20 mouse cellular contexts compared by ENCODE assay signal in genomic region chr14:30746160-30746559, GRCm38 (mm10). TPM values are rescaled to one million over a fixed set of nuclear protein-coding genes. Genes with fewer than 3 reads are reported as not detected.
DNase-seq lines count a peak whose midpoint lies in the region; ATAC-seq and TF ChIP-seq lines count a peak whose summit lies in the region.
"Had no signal": no experiment of that assay in that cellular context is flagged by ENCODE, and none has a peak within 500 bp of the region (broad histone marks: within the 10 kb centered on the region; RNA-seq: fewer than 3 reads in every experiment).

No protein-coding gene starts in this region.

- ATAC-seq in limb, embryonic 14.5 days (ENCODE audit: low FRiP score, low read depth) = no peak
- ATAC-seq: forebrain, embryonic 14.5 days; forebrain, embryonic 16.5 days had no signal

- no peaks in the 10 kb centered on the region for H3K9me3 ChIP-seq in limb, embryonic 14.5 days (ENCODE audit: control insufficient read depth, low read length)
- no peaks in the 10 kb centered on the region for H3K9me3 ChIP-seq in limb, embryonic 10.5 days (replicated peaks)
- H3K9me3 ChIP-seq: embryonic facial prominence, embryonic 13.5 days; embryonic facial prominence, embryonic 15.5 days; forebrain, embryonic 10.5 days; forebrain, embryonic 12.5 days had no signal

- H3K9ac ChIP-seq in limb, embryonic 14.5 days (ENCODE audit: low read depth, low read length, severe bottlenecking) = no peak overlapping the region
- H3K9ac ChIP-seq: embryonic facial prominence, embryonic 13.5 days; embryonic facial prominence, embryonic 15.5 days; forebrain, embryonic 12.5 days had no signal

- H3K27ac ChIP-seq in limb, embryonic 14.5 days (replicated peaks; ENCODE audit: low read depth, low read length) = no peak overlapping the region
- H3K27ac ChIP-seq in limb, embryonic 10.5 days = no peak overlapping the region
- H3K27ac ChIP-seq in macrophage = peak overlapping the region; percentile 43
- H3K27ac ChIP-seq: embryonic facial prominence, embryonic 13.5 days; embryonic facial prominence, embryonic 15.5 days; forebrain, embryonic 10.5 days; forebrain, embryonic 12.5 days had no signal

- no peak overlapping the region for H3K4me2 ChIP-seq in limb, embryonic 14.5 days (replicated peaks; ENCODE audit: low read depth, low read length, severe bottlenecking)
- H3K4me2 ChIP-seq: embryonic facial prominence, embryonic 13.5 days; embryonic facial prominence, embryonic 15.5 days; forebrain, embryonic 12.5 days had no signal

- WGBS in limb, embryonic 14.5 days = 75% methylated on average over 1 of the region's 1 CpGs
- 98% methylated on average over 1 of the region's 1 CpGs for WGBS in limb, embryonic 10.5 days
- 80% methylated on average over 1 of the region's 1 CpGs for WGBS in macrophage (ENCODE audit: missing documents)

- H3K4me1 ChIP-seq in limb, embryonic 14.5 days (ENCODE audit: control insufficient read depth, insufficient read depth, low read length) = no peaks in the 10 kb centered on the region
- no peaks in the 10 kb centered on the region for H3K4me1 ChIP-seq in limb, embryonic 10.5 days
- H3K4me1 ChIP-seq: embryonic facial prominence, embryonic 13.5 days; embryonic facial prominence, embryonic 15.5 days; forebrain, embryonic 10.5 days; forebrain, embryonic 12.5 days had no signal

- H3K79me2 ChIP-seq in macrophage (ENCODE audit: inconsistent target) = peaks cover 77% of the 10 kb centered on the region

- 0 out of 2 replicates have a peak, but pooled peaks cover 3% of the 10 kb centered on the region for H3K36me3 ChIP-seq in limb, embryonic 14.5 days (ENCODE audit: control insufficient read depth, insufficient read depth, low read length)
- H3K36me3 ChIP-seq in limb, embryonic 10.5 days = peaks cover 9% of the 10 kb centered on the region; the same call in 1 of the 2 replicates
- no peaks in the 10 kb centered on the region for H3K36me3 ChIP-seq in macrophage (ENCODE audit: inconsistent target)
- H3K36me3 ChIP-seq: embryonic facial prominence, embryonic 13.5 days had no signal

- no peak overlapping the region for H3K4me3 ChIP-seq in limb, embryonic 14.5 days (replicated peaks; ENCODE audit: low read length)
- H3K4me3 ChIP-seq in limb, embryonic 10.5 days = no peak overlapping the region
- H3K4me3 ChIP-seq in macrophage (ENCODE audit: inconsistent target) = no peak overlapping the region
- H3K4me3 ChIP-seq: embryonic facial prominence, embryonic 13.5 days; embryonic facial prominence, embryonic 15.5 days; erythroblast, embryonic 14.5 days; forebrain, embryonic 10.5 days; forebrain, embryonic 12.5 days had no signal

- H3K27me3 ChIP-seq in limb, embryonic 14.5 days (ENCODE audit: control insufficient read depth, insufficient read depth, low read length) = no peaks in the 10 kb centered on the region
- no peaks in the 10 kb centered on the region for H3K27me3 ChIP-seq in limb, embryonic 10.5 days (ENCODE audit: low read depth, poor library complexity, severe bottlenecking)
- H3K27me3 ChIP-seq: embryonic facial prominence, embryonic 13.5 days; embryonic facial prominence, embryonic 15.5 days; forebrain, embryonic 12.5 days had no signal

- DNase-seq in limb, embryonic 14.5 days (ENCODE audit: low spot score) = peak; percentile 9
- no peak for DNase-seq in limb, embryonic 10.5 days (ENCODE audit: low spot score)
- no peak for DNase-seq in embryo, embryonic 10.5 days (ENCODE audit: low spot score)
- no peak for DNase-seq in cerebellum, adult 8-10 months
- DNase-seq: adrenal gland, adult 2 months; adrenal gland, postnatal 10 days; adrenal gland, postnatal 25 days; cerebellum, adult 11-12 months; cerebellum, adult 2 months; cerebellum, adult 9-11 months; cerebellum, postnatal 14 days; embryo, embryonic 11 days had no signal

- no peak for TF ChIP-seq POLR2A in limb, embryonic 14.5 days (IDR thresholded peaks at IDR 0.05; ENCODE audit: borderline replicate concordance, extremely low read depth, insufficient read depth, insufficient read length)

RNA-seq across cellular contexts. Expression of gene Sfmbt1, which starts 31.5 kb away (rescaled TPM):
- polyA plus RNA-seq in limb, embryonic 14.5 days (2012; rRNA removed) = 6.5 and 7.7 TPM in 2 replicates
- polyA plus RNA-seq in limb, embryonic 14.5 days (2014; fragmentation: Nextera tagmentation; extraction: Ambion mirVana) = 14.0 and 16.5 TPM in 2 replicates
- polyA plus RNA-seq in limb, embryonic 10.5 days (2016; fragmentation: Nextera tagmentation; extraction: Ambion mirVana) = 16.5 and 17.5 TPM in 2 replicates
- total RNA-seq in macrophage (2018; cell fraction: chromatin; rRNA removed) = 100 to 1,000 TPM in 13 of 26 experiments, 10 to 100 TPM in 13; 41.0 to 164 (median 95.3) TPM
- 10 to 100 TPM; 25.5 to 51.3 (median 38.7) TPM for total RNA-seq in macrophage (2018; cell fraction: cytosol; rRNA removed)
- total RNA-seq in macrophage (2018; cell fraction: nucleus; rRNA removed) = 100 to 1,000 TPM in 1 of 26 experiments, 10 to 100 TPM in 25; 39.0 to 102 (median 62.2) TPM
- 21.6 to 32.5 TPM (median 29.4 TPM) in 3 replicates for polyA plus RNA-seq in macrophage (2018)
